Mouse (Mus musculus) lung, postnatal 0 days (tissue): ENCODE results near the gene Mto1. TPM values are rescaled to one million over a fixed set of nuclear protein-coding genes. Genes with fewer than 3 reads are reported as not detected.

Source experiments
- ATAC-seq: fragments of 200-750 bp; cut with Nextera tagmentation; 2 replicates; pipeline ENCODE4 v1.8.0; 2017; ENCODE audit warnings: moderate library complexity
- DNase-seq: peaks from one replicate; pipeline ENCODE4 v3.0.0-alpha.2; 2016; ENCODE audit warnings: low spot score
- H3K27ac ChIP-seq: fragments of 300-500 bp; sonication (generic); 2 replicates; pipeline ENCODE4 v1.5.1; 2014; ENCODE audit warnings: antibody characterized with exemption, mild to moderate bottlenecking, low read length, mixed read lengths
- H3K27me3 ChIP-seq: fragments of 300-500 bp; sonication (generic); replicated peaks from 2 replicates; pipeline ENCODE4 v1.6.1; 2014; ENCODE audit warnings: low read length, mixed read lengths; ENCODE audit not compliant: insufficient read depth
- H3K36me3 ChIP-seq: fragments of 300-500 bp; sonication (generic); 2 replicates; pipeline ENCODE4 v1.6.1; 2014; ENCODE audit warnings: low read length, mixed read lengths; ENCODE audit not compliant: insufficient read depth
- H3K4me1 ChIP-seq: fragments of 300-500 bp; sonication (generic); 2 replicates; pipeline ENCODE4 v1.6.1; 2014; ENCODE audit warnings: antibody characterized with exemption, low read depth, low read length, mixed read lengths; ENCODE audit not compliant: insufficient read depth
- H3K4me2 ChIP-seq: fragments of 300-500 bp; sonication (generic); replicated peaks from 2 replicates; pipeline ENCODE4 v1.6.1; 2014; ENCODE audit warnings: low read depth, mild to moderate bottlenecking, low read length, moderate library complexity, mixed read lengths
- H3K4me3 ChIP-seq: fragments of 300-500 bp; sonication (generic); 2 replicates; pipeline ENCODE4 v1.5.1; 2014; ENCODE audit warnings: low read depth, low read length
- H3K9ac ChIP-seq: fragments of 300-500 bp; sonication (generic); replicated peaks from 2 replicates; pipeline ENCODE4 v1.6.1; 2014; ENCODE audit warnings: low read depth, mild to moderate bottlenecking
- H3K9me3 ChIP-seq: fragments of 300-500 bp; sonication (generic); 2 replicates; pipeline ENCODE4 v1.6.1; 2016; ENCODE audit warnings: low read length, mixed read lengths
- CTCF ChIP-seq: IDR thresholded peaks from 2 replicates; pipeline ENCODE4 v1.5.1; 2016; ENCODE audit warnings: antibody characterized with exemption, mild to moderate bottlenecking
- EP300 ChIP-seq: IDR thresholded peaks from 2 replicates; pipeline ENCODE4 v1.6.1; 2016; ENCODE audit warnings: antibody characterized with exemption, mild to moderate bottlenecking, control low read depth
- WGBS: fragments of 180-500 bp; shearing (Covaris S2); extraction: QIAGEN DNeasy Blood & Tissue Kit; methylation state at CpG from one replicate; pipeline ENCODE4 v1.1.7; 2014; 5-methylcytosine and 5-hydroxymethylcytosine counted together
- microRNA-seq: library from miRNA; unstranded; fragments of <30 nt; microRNA quantifications from one replicate; pipeline ENCODE4, GENCODE M21; 2016
- polyA plus RNA-seq: library from polyadenylated mRNA; unstranded; fragments of >200 nt; fragmentation: Nextera tagmentation; extraction: Ambion mirVana; gene quantifications from 2 replicates; pipeline ENCODE4 v1.2.1, GENCODE M21; 2015

The Mto1 gene
- polyA plus RNA-seq, 1 experiment from 2014 or later = 11.2 TPM

DNA sequence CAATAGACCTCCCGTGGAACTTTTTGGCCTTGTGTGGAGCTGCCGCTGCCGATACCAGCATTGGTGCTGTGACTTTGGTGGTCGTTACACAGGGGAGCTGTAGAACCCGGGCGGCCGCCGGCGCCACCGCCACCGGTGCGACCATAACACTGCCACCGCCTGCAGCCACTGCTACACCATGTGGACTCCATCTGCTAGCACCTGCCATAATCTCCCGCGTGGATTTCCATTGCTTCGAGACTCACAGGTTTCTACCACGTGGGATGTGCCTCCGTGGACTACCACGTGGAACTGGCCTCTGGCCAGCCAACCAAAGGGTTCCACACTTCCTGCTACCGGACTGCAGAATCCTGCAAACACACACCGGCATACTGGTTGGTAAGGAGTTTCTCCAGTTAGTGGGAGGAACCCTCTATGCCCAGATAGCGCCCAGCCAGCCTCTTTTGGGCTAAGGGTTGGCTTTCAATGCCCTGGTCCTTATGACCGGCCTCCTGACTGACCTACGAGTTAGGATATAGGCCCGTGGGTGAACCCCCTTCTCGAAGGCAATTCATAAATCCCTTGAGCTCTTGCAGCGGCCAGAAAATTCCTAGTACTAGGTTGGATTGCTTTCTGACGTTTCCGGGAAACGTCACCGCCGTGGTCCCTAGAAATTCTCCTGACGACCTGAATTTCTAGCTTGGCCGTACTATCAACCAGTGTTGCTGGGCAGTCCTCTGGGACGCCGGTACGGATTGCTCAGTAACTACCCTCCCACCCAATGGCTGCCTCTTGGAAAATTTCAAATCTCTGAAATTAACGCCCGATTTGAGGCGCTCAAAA lies 73.0 kb downstream of the Mto1 start:
- Histone ChIP-seq H3K4me3 (peak overlapping the region; percentile 29), H3K9me3 (no peaks in the 10 kb centered on the region), H3K27me3 (no peaks in the 10 kb centered on the region), H3K27ac (peak overlapping the region; percentile 47; the same call in 1 of the 2 replicates), H3K4me1 (peaks cover 10% of the 10 kb centered on the region; the same call in 1 of the 2 replicates), H3K9ac (no peak overlapping the region), H3K4me2 (peak overlapping the region; percentile 80), H3K36me3 (no peaks in the 10 kb centered on the region)
- TF ChIP-seq CTCF (no peak), EP300 (no peak)
- 2% methylated on average over 40 of the region's 40 CpGs for WGBS
- ATAC-seq (peak; percentile 76), DNase-seq (peak; percentile 69)

DNA sequence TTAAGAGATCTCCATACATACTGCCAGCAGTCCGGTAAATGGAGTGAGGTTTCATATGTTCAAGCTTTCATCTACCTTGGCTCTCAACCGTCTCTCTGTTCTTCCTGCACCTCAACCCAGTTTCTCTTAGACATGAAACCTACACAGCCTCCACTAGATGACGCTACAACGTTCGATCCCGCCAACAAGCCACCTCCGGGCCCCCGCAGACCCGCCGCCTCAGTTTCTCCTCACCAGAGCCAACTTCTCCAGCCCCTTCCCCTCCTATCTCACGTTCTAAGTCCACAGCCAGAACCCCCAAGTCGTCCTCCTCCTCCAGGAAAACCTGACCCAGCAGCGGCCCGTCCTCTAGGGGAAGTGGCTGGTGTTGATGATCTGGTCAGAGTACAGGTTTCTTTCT lies 73.7 kb downstream of the Mto1 start:
- TF ChIP-seq EP300 = no peak
- TF ChIP-seq CTCF = peak; percentile 69
- Histone ChIP-seq H3K27me3 (no peaks in the 10 kb centered on the region), H3K36me3 (no peaks in the 10 kb centered on the region), H3K27ac (no peak overlapping the region), H3K4me3 (peak overlapping the region; percentile 29), H3K4me1 (peaks cover 10% of the 10 kb centered on the region; the same call in 1 of the 2 replicates), H3K9me3 (no peaks in the 10 kb centered on the region), H3K9ac (no peak overlapping the region), H3K4me2 (peak overlapping the region; percentile 80)
- peak; percentile 64 for DNase-seq
- 24% methylated on average over 14 of the region's 14 CpGs for WGBS
- ATAC-seq = peak; percentile 22; the same call in 1 of the 2 replicates

Small RNAs within 50 kb of the gene (microRNA-seq; reads per million reads assigned to microRNA genes)
- not detected for gene Gm26377

Other genes with a start within 250 kb of the Mto1 start
- gene Gsta1, start 217.6 kb upstream of the Mto1 start, polyA plus RNA-seq = 0.97 and 1.2 TPM in 2 replicates
- 0.51 and 0.62 TPM in 2 replicates for gene Gm3776, start 191.1 kb upstream of the Mto1 start, polyA plus RNA-seq
- 0.29 and 0.68 TPM in 2 replicates for gene Gm10639, start 158.3 kb upstream of the Mto1 start, polyA plus RNA-seq
- not detected in 2 replicates for gene Omt2a, start 133.4 kb upstream of the Mto1 start, polyA plus RNA-seq
- gene Omt2b, start 120.6 kb upstream of the Mto1 start, polyA plus RNA-seq = not detected in 2 replicates
- 4.8 and 4.9 TPM in 2 replicates for gene Gsta2, start 92.4 kb upstream of the Mto1 start, polyA plus RNA-seq
- gene Dppa5a, start 80.0 kb upstream of the Mto1 start, polyA plus RNA-seq = 0.71 and 0.81 TPM in 2 replicates
- gene Ooep, start 69.5 kb upstream of the Mto1 start, polyA plus RNA-seq = 3.3 and 4.1 TPM in 2 replicates
- 0.05 TPM in 1 of 2 replicates, not detected in the other for gene Ddx43, start 52.4 kb upstream of the Mto1 start, polyA plus RNA-seq
- gene Cgas, start 5.0 kb upstream of the Mto1 start, polyA plus RNA-seq = 0.86 TPM in 2 replicates
- gene Gm17324, start 578 bp downstream of the Mto1 start, polyA plus RNA-seq = 0.80 and 0.88 TPM in 2 replicates
- gene Eef1a1, start 40.9 kb downstream of the Mto1 start, polyA plus RNA-seq = 2,930 and 3,003 TPM in 2 replicates
- 19.9 TPM in 2 replicates for gene Slc17a5, start 139.8 kb downstream of the Mto1 start, polyA plus RNA-seq
- 2.7 TPM in 2 replicates for gene Cd109, start 167.3 kb downstream of the Mto1 start, polyA plus RNA-seq